Mouse (Mus musculus) cerebral cortex, adult 2 months (tissue): ENCODE measurements around the gene Paics.

Experiments used
- WGBS: fragments of 180-500 bp; shearing (Covaris S2); methylation state at CpG from one replicate; pipeline ENCODE4 v1.1.7; 2018; 5-methylcytosine and 5-hydroxymethylcytosine counted together

Gene Paics

DNA sequence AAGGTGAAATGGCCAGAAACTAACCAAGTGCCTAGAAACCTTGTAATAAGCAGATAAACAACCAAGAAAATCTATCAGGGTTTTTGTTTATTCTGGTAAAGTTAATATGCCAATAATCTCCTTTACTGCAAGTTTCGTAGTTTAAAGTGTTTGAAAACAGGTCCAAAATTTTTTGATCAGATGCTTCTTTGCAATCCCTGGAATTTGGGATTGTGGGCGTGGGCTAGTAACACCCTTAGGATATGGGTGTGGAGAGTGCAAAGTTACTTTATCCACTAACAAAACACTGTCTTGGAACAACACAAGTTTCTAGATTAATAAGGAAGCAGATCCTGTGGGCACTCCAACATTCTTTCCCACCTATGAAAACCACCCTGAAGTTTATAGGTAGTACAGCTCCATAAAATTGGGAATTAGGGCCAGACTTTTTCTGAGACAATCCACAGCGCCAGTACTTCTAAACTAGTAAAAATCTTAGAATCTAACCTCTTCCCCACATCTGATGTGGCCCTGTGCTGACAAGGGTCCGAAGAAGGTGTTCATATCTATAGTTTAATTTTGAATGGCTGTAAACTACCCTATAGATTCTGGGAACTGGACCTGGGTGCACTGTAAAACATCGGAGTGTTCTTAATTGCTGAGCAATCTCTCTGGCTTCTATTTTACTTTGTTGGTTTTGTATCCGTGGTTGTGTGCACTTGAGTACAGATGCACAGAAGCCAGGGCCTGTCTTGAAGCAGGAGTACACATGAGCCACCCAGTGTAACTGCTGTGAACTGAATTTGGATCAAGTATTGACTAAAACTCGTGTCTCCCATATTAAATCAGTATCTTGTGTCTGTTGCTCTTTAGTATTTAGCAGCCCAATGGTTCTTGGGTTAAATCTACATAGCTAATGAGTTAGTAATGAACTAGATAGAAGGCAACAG, 1.3 kb downstream of the Paics start:
- WGBS = 14% methylated on average over 7 of the region's 7 CpGs

DNA sequence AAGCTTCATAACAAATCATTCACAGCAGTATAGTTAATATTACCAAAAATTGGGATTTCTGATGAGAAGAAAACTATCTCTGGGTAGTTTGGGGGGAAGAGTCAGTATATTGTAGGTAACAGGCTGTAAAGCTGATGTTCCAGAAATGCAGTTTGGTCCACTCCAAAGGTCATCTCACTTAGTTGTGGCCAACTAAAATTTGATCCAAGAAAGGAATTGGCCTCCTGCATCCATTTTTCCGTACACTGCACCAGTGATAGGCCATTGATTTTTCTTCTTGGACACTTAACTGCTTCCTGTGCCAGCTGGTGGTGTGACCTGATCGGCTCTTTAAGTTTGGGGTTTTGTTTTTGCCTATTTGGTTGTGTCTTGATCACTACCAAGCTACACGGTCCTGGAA, 2.7 kb downstream of the Paics start:
- 72% methylated on average over 3 of the region's 3 CpGs for WGBS

DNA sequence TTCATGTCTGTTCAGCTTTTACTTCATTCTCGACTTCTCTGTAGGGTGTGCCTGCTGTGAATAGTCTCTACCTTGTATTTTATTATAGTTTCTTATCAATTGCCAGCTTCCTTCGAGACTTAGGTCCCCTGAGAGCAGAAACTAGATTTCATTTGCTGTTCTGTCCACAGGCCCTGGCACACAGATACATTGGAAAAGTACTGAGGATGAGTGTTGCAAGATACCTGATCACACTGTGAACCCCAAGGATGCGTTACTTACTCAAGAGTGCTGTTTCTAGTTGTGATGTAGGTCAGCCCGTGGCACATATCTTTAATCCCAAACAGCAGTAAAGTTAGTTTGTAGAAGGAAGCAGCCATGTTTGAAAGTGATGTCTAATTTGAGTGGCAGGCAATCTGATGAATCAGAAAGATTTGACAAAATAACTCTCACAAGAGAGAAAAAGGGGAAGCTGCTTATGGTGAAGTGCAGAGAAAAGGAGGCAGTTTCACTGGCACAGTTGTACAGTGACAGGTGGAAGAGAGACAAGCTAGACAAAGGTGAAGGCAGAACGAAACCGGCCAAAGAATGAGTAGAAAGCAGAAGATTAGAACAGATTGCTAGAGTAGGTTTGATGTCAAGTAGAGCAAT, 3.3 kb downstream of the Paics start:
- 72% methylated on average over 6 of the region's 6 CpGs for WGBS

DNA sequence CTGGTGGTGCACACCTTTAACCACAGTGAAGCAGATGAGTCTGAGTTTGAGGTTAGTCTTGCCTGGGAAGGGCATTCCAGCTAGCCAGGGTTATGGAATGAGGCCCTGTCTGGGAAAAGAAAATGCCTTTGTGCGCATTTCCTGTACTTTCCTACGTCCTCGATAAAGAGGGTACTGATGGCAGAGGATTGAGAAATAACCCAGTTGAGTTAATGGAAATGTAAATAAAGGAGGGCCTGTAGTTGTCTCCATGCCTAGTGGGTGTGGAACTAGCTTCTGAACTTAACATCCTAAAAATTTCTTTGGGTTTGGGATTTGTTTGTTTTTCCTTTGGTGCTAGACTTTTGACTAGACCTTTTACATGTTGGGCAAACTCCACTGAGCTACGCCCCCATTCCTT, 4.4 kb downstream of the Paics start:
- WGBS = 84% methylated on average over 4 of the region's 4 CpGs

DNA sequence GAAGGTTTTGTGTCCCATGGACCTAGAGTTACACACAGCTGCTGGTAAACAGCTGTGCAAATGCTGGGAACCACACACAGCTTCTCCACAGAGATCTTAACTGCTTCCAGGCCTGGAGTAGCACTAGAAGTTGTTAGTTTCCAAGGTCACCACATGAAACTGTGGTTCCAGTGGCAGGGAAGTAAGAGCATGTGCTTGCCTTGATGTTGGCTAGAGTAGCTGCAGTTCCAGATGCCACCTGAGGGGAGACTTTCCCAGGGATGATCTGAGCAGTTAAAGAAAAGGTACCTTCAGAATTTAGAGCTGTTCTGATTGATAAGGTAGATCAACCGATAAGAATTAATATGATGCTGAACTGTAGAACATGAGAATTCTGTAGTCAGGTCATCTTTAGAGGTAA, 6.8 kb downstream of the Paics start:
- WGBS = 98% methylated on average over 1 of the region's 1 CpGs

DNA sequence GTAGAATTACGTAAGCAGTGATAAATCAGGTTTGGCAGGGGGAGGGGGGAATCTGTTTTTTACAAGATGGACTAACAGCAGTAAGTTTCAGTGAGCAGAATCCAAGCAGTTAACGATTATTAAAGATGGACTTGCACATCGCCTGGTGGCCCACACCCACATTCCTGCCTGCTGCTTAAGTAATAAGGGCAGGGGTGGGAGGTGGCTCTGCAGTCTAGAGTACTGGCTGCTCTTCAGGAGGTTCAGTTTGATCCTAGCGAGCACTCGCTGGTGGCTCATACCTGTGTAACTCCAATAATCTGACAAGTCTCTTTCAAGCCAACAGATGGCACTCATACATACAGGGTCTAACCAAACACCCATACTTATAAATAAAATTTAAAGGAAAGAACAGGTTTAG, 8.5 kb downstream of the Paics start:
- 79% methylated on average over 5 of the region's 5 CpGs for WGBS

DNA sequence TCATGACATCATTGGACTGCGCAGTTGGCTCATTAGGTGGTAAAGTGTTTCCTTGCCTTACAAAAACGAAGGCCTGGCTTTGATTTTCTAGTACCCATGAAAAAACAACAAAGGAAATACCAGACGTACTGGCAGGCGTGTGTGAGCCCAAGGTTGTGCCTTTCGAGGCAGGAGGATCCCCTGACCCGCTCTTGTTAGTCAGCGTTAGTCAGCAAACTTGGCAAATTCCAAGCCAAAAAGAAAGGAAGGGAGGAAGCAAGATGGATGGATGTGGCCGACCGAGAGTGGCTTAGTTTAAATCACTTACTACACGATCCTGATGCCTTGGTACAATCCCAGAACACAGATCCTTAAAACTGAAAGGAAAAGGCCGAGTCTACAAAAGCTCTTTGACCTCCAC, 11.4 kb downstream of the Paics start:
- 72% methylated on average over 11 of the region's 11 CpGs for WGBS

DNA sequence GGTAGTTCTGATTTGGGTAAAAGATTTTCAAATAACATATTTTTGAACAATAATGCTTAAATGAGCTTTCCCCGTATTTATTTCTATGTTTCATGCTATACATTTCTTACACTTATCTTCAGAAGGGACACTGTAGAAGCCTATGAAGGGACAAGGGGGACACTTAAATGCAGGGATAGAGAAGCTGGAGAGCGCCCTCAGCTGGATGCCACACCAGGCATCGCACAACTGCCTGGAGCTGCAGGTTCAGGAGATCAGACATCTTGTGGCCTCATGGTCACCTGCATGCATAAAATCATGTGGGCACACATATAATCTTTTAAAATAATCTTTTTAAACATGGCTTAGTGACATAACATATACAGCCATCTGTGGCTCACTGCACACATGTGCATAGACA, 13.5 kb downstream of the Paics start:
- 95% methylated on average over 3 of the region's 3 CpGs for WGBS

DNA sequence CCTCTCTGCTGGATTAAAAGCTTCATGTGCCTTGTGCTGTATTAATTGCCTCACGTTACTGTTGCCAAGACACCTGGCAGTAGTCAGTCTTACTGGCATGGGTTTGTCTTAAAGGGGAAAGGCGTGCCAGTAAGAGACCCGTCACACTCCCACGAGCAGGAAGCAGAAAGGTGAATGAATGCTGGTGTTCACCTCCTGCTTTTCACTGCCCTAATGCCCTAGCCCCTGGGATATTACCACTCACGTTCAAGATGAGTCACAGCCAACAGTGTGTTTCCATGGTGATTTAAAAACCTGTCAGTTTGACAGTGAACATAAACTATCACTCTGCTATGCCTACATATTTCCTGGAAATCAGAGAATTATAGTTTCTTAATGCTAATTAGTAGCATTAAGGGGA, 18.1 kb downstream of the Paics start:
- 54% methylated on average over 5 of the region's 5 CpGs for WGBS

DNA sequence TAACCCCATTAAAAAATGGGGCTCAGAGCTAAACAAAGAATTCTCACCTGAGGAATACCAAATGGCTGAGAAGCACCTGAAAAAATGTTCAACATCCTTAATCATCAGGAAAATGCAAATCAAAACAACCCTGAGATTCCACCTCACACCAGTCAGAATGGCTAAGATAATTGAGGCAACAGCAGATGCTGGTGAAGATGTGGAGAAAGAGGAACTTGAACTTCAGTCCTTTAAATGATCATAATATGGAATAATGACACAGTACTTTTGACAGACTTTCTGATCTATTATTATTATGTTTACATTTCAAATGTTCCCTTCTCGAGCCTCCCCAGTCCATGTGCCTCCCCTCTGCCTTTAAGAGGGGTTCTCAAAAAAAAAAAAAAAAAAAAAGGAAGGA, 20.0 kb downstream of the Paics start:
- 85% methylated on average over 1 of the region's 1 CpGs for WGBS

DNA sequence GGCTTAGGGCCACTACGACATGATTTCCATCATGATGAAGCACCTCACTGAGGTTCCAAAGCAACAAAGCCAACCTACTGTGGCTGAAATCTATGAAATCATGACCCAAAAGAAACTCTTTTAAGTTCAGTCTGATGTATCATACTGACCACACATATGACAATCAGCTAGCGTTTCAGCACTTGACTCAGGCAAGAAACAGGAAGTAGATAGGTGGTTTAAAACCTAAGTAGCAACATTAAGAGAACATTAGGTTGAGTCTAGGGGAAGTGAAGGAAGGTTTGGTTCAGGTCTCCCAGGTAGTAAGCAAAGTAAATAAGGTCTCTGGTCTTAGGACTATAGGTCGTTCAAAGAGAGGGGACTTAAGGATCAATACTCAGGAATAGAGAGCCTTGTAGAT, 22.4 kb downstream of the Paics start:
- WGBS = 62% methylated on average over 3 of the region's 3 CpGs

DNA sequence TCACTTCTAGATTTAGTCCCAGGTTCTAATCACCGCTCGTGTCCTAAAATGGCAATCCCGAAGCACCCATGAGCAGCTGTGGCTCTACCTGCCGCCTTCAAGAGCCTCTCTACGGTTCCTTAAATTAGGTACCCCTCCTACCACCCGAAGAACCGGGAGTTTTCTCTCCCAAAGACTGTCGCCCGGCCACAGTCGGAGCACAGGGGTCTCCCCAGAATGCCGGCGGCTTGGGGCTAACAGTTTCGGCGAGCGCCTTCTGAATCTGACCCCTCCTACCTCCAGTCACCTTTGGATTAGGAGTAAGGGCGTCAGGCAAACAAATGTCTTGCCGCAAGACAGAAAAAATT, 23.1 kb downstream of the Paics start:
- 2% methylated on average over 17 of the region's 17 CpGs for WGBS

DNA sequence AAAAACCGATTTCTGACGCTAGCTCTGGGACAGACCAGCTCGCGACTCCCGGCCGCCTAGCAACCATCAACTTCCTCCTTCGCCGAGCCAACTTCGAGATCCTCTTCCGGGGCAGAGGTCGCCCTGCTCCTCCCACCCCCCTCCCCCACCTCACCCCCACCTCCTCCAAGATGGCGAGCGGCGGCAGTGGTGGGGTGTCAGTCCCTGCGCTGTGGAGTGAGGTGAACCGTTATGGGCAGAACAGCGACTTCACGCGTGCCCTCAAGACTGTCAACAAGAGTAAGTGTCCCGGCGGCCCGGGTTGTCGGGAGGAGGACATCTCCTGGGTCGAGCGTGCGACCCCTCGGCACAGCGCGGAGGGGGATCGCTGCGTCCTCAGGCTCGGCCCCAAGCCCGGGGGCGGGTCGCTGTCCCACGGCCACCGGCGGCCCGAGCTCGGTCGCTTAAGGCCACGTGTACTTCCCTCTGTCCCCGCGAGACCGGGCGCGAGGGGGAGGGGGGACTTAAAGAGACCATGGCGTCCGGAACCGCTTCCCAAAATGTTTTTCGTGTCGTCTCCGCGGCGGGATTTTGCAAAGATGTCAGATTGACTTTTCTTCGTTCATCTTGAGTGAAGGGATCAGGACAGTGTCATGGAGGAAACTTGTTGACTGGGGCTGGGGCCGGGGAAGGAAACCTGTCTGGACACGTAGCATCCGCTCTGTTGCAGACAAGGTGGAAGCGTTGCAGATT, 23.6 kb downstream of the Paics start, which contains the start of gene Srp72:
Srp72 (plus strand) TSS at position 130 of the 732 bp plus-strand sequence.
- under 1% methylated on average over 59 of the region's 60 CpGs for WGBS

DNA sequence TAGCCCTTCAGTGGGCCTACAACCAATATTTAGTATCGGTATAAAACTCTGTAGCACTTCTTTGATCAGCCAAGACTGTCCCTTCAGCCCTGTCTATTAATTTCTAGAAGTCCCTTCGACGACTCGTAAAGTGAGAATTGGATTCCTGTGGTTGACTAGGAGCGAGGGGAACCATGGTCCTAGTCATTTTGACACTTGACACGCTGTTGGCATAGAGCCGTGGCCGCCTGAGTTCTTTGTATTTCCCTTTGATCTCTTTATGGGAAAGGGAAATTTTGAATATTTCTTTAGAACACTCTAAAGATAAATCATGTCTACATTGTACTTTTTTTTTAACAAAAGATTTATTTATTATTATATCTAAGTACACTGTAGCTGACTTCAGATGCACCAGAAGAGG, 24.6 kb downstream of the Paics start:
- WGBS = 74% methylated on average over 8 of the region's 8 CpGs

DNA sequence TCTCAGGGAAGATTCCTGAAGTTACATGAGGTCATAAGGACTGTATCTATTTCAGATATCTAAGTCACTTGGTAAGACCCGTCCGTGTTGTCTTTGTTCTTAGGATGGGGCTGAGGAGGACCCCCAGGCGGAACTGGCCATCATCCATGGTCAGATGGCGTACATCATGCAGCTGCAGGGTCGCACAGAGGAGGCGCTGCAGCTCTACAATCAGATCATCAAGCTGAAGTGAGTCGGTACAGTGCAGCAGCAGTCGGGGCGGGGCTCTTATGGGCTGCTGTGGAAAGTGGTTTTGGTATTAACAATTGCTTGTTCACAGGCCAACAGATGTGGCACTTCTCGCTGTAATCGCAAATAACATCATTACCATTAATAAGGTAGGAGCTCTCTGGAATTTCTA, 32.9 kb downstream of the Paics start:
- WGBS = 90% methylated on average over 11 of the region's 11 CpGs

DNA sequence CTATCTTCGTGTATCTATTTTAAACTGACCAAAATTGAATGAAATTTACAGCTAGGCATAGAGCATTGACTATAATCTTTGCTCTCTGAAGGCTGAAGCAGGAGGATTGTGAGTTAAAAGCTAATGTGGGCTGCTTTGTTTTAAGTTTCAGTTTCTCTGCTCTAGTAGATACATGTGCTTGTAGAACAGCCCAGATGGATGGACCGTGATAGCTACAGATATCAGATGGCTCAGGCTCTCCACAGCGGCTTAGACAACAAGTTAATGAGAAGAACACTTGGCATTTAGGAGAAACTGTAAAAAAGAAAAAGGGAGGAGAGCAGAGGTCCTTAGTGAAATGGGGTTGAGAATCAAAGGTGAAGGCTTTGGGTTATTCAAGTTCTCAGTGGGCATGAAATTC, 39.7 kb downstream of the Paics start:
- 77% methylated on average over 3 of the region's 3 CpGs for WGBS

DNA sequence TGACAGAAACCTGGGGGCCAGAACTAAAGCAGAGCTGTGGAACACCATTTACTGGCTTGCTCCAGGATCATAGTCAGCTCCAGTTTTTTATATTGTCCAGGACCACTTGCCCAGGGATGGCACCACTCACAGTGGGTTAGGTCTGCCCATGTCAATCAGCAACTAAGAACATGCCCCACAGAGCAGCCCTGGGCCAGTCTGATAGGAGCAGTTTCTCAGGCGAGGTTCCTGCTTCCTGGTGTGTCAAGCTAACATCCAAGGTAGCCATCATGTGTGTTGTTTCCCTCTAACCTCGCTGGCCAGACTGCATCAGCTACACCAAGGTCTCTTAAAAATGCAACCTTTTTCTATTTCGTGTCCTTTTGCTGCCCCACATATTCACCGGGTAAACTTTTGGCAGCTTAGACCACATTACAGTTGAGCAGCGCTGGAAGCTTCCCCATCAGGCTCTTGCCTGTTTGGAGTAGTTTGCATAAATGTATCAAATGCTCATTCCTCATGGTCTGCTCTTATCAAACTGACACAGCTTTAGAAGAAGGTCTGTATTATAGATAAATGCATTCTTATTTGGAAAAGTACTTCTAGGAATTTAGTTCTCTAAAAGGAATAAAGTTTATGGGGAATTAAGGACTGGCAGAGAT, 42.2 kb downstream of the Paics start:
- 94% methylated on average over 5 of the region's 5 CpGs for WGBS

DNA sequence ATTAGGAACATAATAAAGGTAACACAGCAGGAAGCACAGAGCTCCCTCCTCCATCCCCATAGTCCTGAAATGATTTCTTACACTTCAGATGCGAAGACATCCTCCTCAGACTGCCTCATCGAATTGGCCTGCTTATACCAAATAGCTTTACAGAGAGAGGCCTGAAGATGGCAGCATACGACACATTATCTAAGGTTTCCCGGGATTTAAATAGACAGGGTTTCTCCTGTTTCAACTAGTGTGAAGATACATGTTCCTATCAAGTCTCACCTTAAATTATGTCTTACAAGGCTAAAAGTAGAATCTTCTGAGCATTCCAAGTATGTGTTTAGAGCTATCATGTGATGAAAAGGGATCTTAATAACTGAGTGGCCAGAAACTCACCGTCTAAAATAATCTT, 47.3 kb downstream of the Paics start:
- WGBS = 23% methylated on average over 5 of the region's 5 CpGs

DNA sequence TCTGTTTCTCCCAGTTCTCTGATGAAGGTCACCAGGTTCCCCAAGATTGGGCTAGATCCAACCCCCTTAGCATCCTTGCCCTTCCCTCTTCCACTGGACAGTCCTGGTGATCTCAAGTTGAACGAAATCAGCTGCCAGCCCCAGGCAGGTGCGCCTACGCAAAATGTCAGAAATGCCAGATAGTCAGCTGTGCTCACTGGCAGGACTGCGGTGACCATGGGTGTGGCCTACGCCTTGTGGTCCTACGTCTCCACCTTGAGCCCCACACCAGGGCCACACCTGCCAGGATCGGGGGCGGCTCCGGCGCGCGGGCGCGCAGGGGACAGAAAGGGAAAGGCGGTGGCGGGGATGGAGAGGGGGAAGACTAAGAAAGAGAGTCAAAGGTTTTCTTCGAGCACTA, 50.1 kb downstream of the Paics start:
- WGBS = 95% methylated on average over 17 of the region's 17 CpGs

DNA sequence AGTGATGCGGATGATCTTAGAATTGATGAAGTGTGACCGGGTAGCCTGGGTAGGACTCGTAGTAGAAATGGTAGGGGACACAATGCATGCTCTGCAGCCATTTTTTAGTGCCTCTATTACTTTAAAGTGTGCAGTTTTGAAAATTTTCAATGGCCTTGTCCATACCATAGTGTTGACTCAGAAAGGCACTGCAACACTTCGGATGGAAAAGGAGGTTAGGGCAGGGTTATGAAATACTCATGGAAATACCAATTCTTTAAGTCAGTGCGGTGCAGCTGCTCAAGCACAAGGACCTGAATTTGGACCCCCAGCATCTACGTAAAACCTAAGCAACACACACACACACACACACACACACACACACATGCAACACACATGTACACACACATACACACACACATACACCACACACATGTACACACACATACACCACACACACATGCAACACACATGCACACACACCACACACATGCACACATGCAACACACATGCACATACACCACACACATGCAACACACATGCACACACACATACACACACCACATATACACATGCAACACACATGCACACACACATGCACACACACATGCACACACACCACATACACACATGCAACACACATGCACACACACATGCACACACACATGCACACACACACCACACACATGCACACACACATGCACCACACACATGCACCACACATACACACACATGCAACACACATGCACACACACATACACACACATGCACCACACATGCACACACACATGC, 53.1 kb downstream of the Paics start, which contains the start of gene Arl9:
Arl9 (plus strand) TSS at position 5 of the 771 bp plus-strand sequence.
- WGBS = 96% methylated on average over 6 of the region's 6 CpGs

DNA sequence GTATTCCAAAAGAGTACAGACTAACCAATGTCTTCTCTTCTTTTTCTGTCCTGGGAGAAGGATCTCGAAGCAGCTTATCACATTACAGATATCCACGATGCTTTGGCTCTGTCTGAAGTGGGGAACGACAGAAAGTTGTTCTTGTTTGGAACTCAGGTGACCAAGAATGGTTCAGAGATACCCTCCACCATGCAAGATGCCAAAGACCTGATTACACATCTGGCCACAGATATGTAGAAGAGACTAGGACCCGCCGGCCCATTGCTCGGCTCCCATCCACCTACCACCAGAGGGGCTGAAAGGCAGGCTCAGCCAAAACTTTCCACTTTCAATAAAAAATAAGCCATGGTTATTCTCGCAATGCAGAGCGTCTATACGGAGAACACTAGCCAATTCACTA, 59.2 kb downstream of the Paics start:
- 94% methylated on average over 9 of the region's 9 CpGs for WGBS
